Mouse (Mus musculus): ENCODE results near the gene B2m.

B2m gene

GRCm38 (mm10) chr2:122151221-122151620, 3.7 kb downstream of the B2m start:
- DNase-seq: no peak

GRCm38 (mm10) chr2:122152850-122153249, 5.4 kb downstream of the B2m start:
- no peak for DNase-seq

- DNase-seq: no peak
These were observed 6.3 kb downstream of the B2m start for GRCm38 (mm10) chr2:122153681-122154365.

GRCm38 (mm10) chr2:122154479-122154878, 7.0 kb downstream of the B2m start:
- DNase-seq: no peak

- DNase-seq: no peak
These were observed 7.8 kb downstream of the B2m start for GRCm38 (mm10) chr2:122155292-122155691.

- DNase-seq: no peak
These were observed 8.7 kb downstream of the B2m start for GRCm38 (mm10) chr2:122156051-122156700.

GRCm38 (mm10) chr2:122157561-122157960, 10.1 kb downstream of the B2m start:
- DNase-seq: no peak

GRCm38 (mm10) chr2:122158362-122158802, 10.9 kb downstream of the B2m start:
- no peak for DNase-seq

GRCm38 (mm10) chr2:122159667-122160066, 12.2 kb downstream of the B2m start:
- DNase-seq: no peak

GRCm38 (mm10) chr2:122160680-122161079, 13.2 kb downstream of the B2m start, which contains the start of gene Trim69:
TSS of gene Trim69 (plus strand) at chr2:122160700.
- DNase-seq: peak; percentile 87

- no peak for DNase-seq
These were observed 14.1 kb downstream of the B2m start for GRCm38 (mm10) chr2:122161542-122161941.

GRCm38 (mm10) chr2:122162529-122162928, 15.0 kb downstream of the B2m start:
- no peak for DNase-seq

GRCm38 (mm10) chr2:122163430-122164195, 16.1 kb downstream of the B2m start:
- DNase-seq: no peak

- no peak for DNase-seq
These were observed 16.8 kb downstream of the B2m start for GRCm38 (mm10) chr2:122164293-122164692.

GRCm38 (mm10) chr2:122171292-122171691, 23.8 kb downstream of the B2m start:
- DNase-seq: no peak

- no peak for DNase-seq
These were observed 24.7 kb downstream of the B2m start for GRCm38 (mm10) chr2:122172188-122172587.

GRCm38 (mm10) chr2:122180051-122180822, 32.8 kb downstream of the B2m start:
- DNase-seq: no peak

- no peak for DNase-seq
These were observed 37.6 kb downstream of the B2m start for GRCm38 (mm10) chr2:122185086-122185485.

- no peak for DNase-seq
These were observed 38.6 kb downstream of the B2m start, which contains the start of the genes Patl2 and Terb2 for GRCm38 (mm10) chr2:122186106-122186505. TSS of gene Patl2 (minus strand) at chr2:122186189. TSS of gene Terb2 (plus strand) at chr2:122186272.

GRCm38 (mm10) chr2:122186751-122187150, 39.3 kb downstream of the B2m start:
- DNase-seq: no peak

GRCm38 (mm10) chr2:122191849-122192248, 44.4 kb downstream of the B2m start:
- no peak for DNase-seq

- no peak for DNase-seq
These were observed 47.0 kb downstream of the B2m start for GRCm38 (mm10) chr2:122194509-122194929.

- DNase-seq: no peak
These were observed 54.0 kb downstream of the B2m start for GRCm38 (mm10) chr2:122201501-122201900.

Measured in kidney, adult 18-20 months (tissue).